Mouse (Mus musculus) midbrain, embryonic 13.5 days (tissue): ENCODE results near the gene Osgep. TPM values are rescaled to one million over a fixed set of nuclear protein-coding genes. Genes with fewer than 3 reads are reported as not detected.
A peak's percentile ranks its signal among the peaks of the same experiment; 100 is the strongest.
"Not testable (repeated sequence)": the region's sequence is repeated elsewhere in the genome, so short reads cannot be mapped to it uniquely, and the experiment has no call there.

Experiments
- ATAC-seq: fragments of 200-750 bp; cut with Nextera tagmentation; 2 replicates; pipeline ENCODE4 v1.8.0; 2017; ENCODE audit warnings: mild to moderate bottlenecking, moderate TSS enrichment, moderate library complexity
- H3K27ac ChIP-seq: fragments of 300-500 bp; sonication (generic); 2 replicates; pipeline ENCODE4 v1.5.1; 2015; ENCODE audit warnings: inconsistent platforms, mild to moderate bottlenecking, moderate library complexity
- H3K27me3 ChIP-seq: fragments of 300-500 bp; sonication (generic); 2 replicates; pipeline ENCODE4 v1.6.1; 2015; ENCODE audit warnings: mild to moderate bottlenecking, inconsistent platforms
- H3K36me3 ChIP-seq: fragments of 300-500 bp; sonication (generic); 2 replicates; pipeline ENCODE4 v1.6.1; 2015; ENCODE audit warnings: mild to moderate bottlenecking, inconsistent platforms
- H3K4me1 ChIP-seq: fragments of 300-500 bp; sonication (generic); replicated peaks from 2 replicates; pipeline ENCODE4 v1.6.1; 2015; ENCODE audit warnings: inconsistent platforms
- H3K4me2 ChIP-seq: fragments of 300-500 bp; sonication (generic); replicated peaks from 2 replicates; pipeline ENCODE4 v1.6.1; 2015; ENCODE audit warnings: moderate library complexity, mild to moderate bottlenecking, inconsistent platforms
- H3K4me3 ChIP-seq: fragments of 300-500 bp; sonication (generic); replicated peaks from 2 replicates; pipeline ENCODE4 v1.5.1; 2015; ENCODE audit warnings: mild to moderate bottlenecking, inconsistent platforms
- H3K9ac ChIP-seq: fragments of 300-500 bp; sonication (generic); replicated peaks from 2 replicates; pipeline ENCODE4 v1.6.1; 2015; ENCODE audit warnings: mild to moderate bottlenecking, inconsistent platforms
- H3K9me3 ChIP-seq: fragments of 300-500 bp; sonication (generic); 2 replicates; pipeline ENCODE4 v1.6.1; 2016; ENCODE audit warnings: mild to moderate bottlenecking, inconsistent platforms
- WGBS: fragments of 180-500 bp; shearing (Covaris S2); methylation state at CpG from one replicate; pipeline ENCODE4 v1.1.7; 2015; 5-methylcytosine and 5-hydroxymethylcytosine counted together
- polyA plus RNA-seq: library from polyadenylated mRNA; unstranded; fragments of >200 nt; fragmentation: Nextera tagmentation; extraction: Ambion mirVana; gene quantifications from 2 replicates; pipeline ENCODE4 v1.2.1, GENCODE M21; 2015

Osgep gene
- polyA plus RNA-seq, 1 experiment from 2014 or later = 127 TPM

DNA sequence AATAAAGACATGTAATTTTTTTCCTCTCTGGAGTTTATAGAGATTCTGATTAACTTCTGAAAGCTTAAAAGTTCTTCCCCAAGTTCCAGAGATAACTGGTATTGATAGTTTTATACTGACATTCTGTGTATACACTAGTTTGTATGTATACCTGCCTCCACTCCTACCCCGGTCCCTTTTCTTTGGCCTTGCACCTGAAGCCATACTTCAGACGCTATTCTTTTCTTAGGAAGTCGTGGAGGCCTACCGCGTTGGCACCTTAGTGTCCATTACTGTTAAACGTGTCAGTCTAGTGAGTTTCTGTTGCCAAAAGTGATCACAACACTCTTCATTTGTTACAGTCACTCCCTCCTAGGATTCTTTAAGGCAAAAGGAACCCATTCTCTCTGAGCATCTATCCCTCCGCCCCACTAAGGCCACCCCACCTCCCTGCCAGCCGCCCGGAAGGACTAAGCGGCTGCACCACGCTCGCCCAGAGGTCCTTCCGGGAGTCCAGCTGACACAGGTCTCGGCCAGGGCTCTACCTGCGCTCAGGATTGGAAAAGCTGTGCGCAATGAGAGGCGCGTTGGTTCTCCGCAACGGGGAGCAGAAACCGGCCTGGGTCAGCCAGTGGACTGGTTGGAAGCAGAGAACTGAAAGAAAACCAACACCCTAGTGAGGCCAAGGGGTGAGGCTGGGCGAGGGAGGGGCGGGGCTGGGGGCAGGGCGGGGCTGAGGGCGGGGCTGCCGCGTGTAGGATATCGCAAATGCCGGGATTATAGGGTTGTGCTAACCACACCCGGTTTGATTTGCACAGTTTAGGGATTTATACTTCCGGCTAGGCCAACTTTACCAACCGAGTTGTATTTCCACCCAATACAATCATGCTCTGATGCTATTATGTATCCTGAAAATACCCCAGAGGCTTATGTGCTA is 54.5 kb downstream of the Osgep start, which contains the start of gene Tep1:
Tep1 (minus strand) TSS at position 672 of the 916 bp plus-strand sequence.
- H3K4me2 ChIP-seq = peak within 1 kb of the TSS; percentile 60
- no peaks in the 10 kb centered on the region for H3K27me3 ChIP-seq
- 7% methylated on average over 32 of the region's 32 CpGs for WGBS
- no peaks in the 10 kb centered on the region for H3K36me3 ChIP-seq
- peak within 1 kb of the TSS; percentile 54 for H3K9ac ChIP-seq
- no peaks in the 10 kb centered on the region for H3K9me3 ChIP-seq
- H3K4me3 ChIP-seq = peak within 1 kb of the TSS; percentile 45
- peaks cover 10% of the 10 kb centered on the region; the same call in 1 of the 2 replicates for H3K4me1 ChIP-seq
- ATAC-seq = peak; percentile 91
- H3K27ac ChIP-seq = no peak within 1 kb of the TSS

DNA sequence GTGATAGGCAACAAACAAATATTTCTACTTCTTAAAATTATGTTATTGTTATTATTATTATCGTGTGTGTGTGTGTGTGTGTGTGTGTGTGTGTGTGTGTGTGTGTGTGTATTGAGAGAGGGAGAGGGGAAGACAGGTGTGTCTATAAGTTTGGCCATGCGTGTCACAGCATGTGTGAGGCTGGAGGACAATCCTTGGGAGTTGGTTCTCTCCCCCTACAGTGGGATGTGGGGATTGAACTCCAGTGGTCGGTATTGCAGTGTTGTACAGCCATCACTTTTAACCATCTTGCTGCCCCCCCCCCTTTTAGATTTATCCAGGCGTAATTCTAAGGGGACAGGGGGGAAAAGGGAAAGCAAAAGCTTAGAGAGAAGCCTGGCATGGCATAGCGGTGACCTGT is 56.0 kb downstream of the Osgep start:
- WGBS = 91% methylated on average over 5 of the region's 5 CpGs
- Histone ChIP-seq H3K9me3 (no peaks in the 10 kb centered on the region), H3K36me3 (no peaks in the 10 kb centered on the region), H3K4me1 (peaks cover 10% of the 10 kb centered on the region; the same call in 1 of the 2 replicates), H3K4me3 (no peak overlapping the region), H3K9ac (no peak overlapping the region), H3K27ac (no peak overlapping the region), H3K4me2 (no peak overlapping the region), H3K27me3 (no peaks in the 10 kb centered on the region)
- no peak for ATAC-seq

DNA sequence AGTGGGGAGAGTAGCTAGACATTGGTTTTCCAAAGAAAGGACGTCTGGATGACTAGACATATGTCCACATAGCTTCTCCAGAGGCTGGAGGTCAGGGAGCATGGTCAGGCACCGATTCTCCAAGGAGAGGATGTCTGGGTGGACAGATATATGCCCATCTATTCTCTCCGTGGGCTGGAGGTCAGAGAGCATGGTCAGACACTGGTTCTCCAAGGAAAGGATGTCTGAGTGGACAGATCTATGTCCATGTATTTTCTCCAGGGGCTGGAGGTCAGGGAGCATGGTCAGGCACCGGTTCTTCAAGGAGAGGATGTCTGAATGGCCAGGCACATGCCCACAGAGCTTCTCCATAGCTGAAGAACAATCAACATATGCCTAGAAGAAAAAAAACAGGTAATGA is 56.5 kb downstream of the Osgep start:
- no peak overlapping the region for H3K4me3 ChIP-seq
- WGBS = 76% methylated on average over 4 of the region's 4 CpGs
- H3K27me3 ChIP-seq = no peaks in the 10 kb centered on the region
- ATAC-seq = no peak
- no peak overlapping the region for H3K4me2 ChIP-seq
- no peak overlapping the region for H3K27ac ChIP-seq
- H3K9me3 ChIP-seq = no peaks in the 10 kb centered on the region
- no peak overlapping the region for H3K9ac ChIP-seq
- H3K4me1 ChIP-seq = peaks cover 10% of the 10 kb centered on the region; the same call in 1 of the 2 replicates
- no peaks in the 10 kb centered on the region for H3K36me3 ChIP-seq

GRCm38 (mm10) chr14:50866966-50867365 is 57.7 kb downstream of the Osgep start:
- Histone ChIP-seq H3K9ac (no peak overlapping the region), H3K4me1 (peaks cover 10% of the 10 kb centered on the region; the same call in 1 of the 2 replicates), H3K9me3 (no peaks in the 10 kb centered on the region), H3K36me3 (peaks cover 4% of the 10 kb centered on the region; the same call in 1 of the 2 replicates), H3K4me3 (no peak overlapping the region), H3K4me2 (no peak overlapping the region), H3K27me3 (no peaks in the 10 kb centered on the region), H3K27ac (no peak overlapping the region)
- ATAC-seq = no peak
- WGBS = 100% methylated on average over 3 of the region's 3 CpGs

DNA sequence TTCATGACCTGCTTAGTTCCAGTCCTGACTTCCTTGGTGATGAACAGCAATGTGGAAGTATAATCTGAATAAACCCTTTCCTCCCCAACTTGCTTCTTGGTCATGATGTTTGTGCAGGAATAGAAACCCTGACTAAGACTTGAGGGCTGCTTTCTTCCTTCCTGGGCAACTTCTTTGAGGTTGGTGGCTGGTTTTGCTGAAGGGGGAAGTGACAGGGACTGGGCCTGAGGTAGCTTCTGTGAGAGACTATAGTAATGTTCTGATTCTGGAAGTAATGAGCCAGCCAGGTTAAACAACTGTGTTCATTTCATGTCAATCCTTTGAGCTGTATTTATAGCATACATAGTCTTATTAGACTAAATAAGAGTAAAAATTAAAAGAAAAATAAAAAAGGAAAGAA is 59.7 kb downstream of the Osgep start:
- H3K27me3 ChIP-seq, H3K27ac ChIP-seq, H3K9me3 ChIP-seq, H3K4me1 ChIP-seq, H3K9ac ChIP-seq, ATAC-seq, H3K36me3 ChIP-seq, H3K4me2 ChIP-seq, H3K4me3 ChIP-seq: not testable (repeated sequence)

DNA sequence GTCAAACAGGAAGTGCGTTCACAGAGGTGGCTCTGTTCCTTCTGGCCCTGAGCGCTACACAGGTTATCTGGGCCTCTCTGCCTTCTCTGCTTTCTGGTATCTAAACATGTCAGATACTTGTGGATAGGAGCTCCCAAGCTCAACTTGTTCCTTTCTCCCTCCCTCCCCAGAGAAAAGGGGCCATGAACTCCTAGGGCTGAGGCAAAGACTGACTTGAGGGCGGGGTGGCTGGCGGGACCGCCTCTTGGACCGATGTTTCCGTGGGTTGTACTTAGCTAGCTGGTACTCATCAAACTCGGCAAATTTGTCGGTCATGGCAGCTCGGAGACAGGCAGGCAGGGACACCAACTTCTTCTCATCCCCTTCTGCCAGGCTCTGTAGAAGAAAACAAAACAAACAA is 62.1 kb downstream of the Osgep start:
- H3K4me2 ChIP-seq = no peak overlapping the region
- no peak overlapping the region for H3K27ac ChIP-seq
- no peak for ATAC-seq
- no peak overlapping the region for H3K9ac ChIP-seq
- H3K4me3 ChIP-seq = no peak overlapping the region
- H3K36me3 ChIP-seq = peaks cover 4% of the 10 kb centered on the region; the same call in 1 of the 2 replicates
- 93% methylated on average over 10 of the region's 10 CpGs for WGBS
- no peaks in the 10 kb centered on the region for H3K9me3 ChIP-seq
- H3K4me1 ChIP-seq = no peaks in the 10 kb centered on the region
- H3K27me3 ChIP-seq = no peaks in the 10 kb centered on the region

Other genes with a start within 250 kb of the Osgep start
- not detected in 2 replicates for gene Olfr747, start 231.7 kb downstream of the Osgep start, polyA plus RNA-seq
- gene Olfr748, start 217.5 kb downstream of the Osgep start, polyA plus RNA-seq = not detected in 2 replicates
- gene Olfr749, start 179.8 kb downstream of the Osgep start, polyA plus RNA-seq = not detected in 2 replicates
- 130 and 136 TPM in 2 replicates for gene Ttc5, start 139.4 kb downstream of the Osgep start, polyA plus RNA-seq
- 0.11 TPM in 1 of 2 replicates, not detected in the other for gene Ccnb1ip1, start 117.2 kb downstream of the Osgep start, polyA plus RNA-seq
- gene Parp2, start 117.1 kb downstream of the Osgep start, polyA plus RNA-seq = 48.4 and 50.6 TPM in 2 replicates
- 2.7 and 4.5 TPM in 2 replicates for gene Tep1, start 54.3 kb downstream of the Osgep start, polyA plus RNA-seq
- 0.52 and 0.65 TPM in 2 replicates for gene Klhl33, start 27.4 kb downstream of the Osgep start, polyA plus RNA-seq
- gene Apex1, start 75 bp upstream of the Osgep start, polyA plus RNA-seq = 279 and 280 TPM in 2 replicates
- 78.9 and 85.3 TPM in 2 replicates for gene Pip4p1, start 6.0 kb upstream of the Osgep start, polyA plus RNA-seq
- gene Pnp, start 6.2 kb upstream of the Osgep start, polyA plus RNA-seq = 29.1 and 31.1 TPM in 2 replicates
- not detected in 2 replicates for gene Gm49342, start 19.6 kb upstream of the Osgep start, polyA plus RNA-seq
- 0.23 and 0.55 TPM in 2 replicates for gene Pnp2, start 31.1 kb upstream of the Osgep start, polyA plus RNA-seq
- not detected in 2 replicates for gene Rnase10, start 82.9 kb upstream of the Osgep start, polyA plus RNA-seq
- gene Rnase9, start 117.0 kb upstream of the Osgep start, polyA plus RNA-seq = not detected in 2 replicates
- not detected in 2 replicates for gene Rnase11, start 125.3 kb upstream of the Osgep start, polyA plus RNA-seq
- not detected in 2 replicates for gene Rnase12, start 132.8 kb upstream of the Osgep start, polyA plus RNA-seq
- 0.03 TPM in 1 of 2 replicates, not detected in the other for gene Olfr750, start 149.5 kb upstream of the Osgep start, polyA plus RNA-seq
- 7.4 and 10.6 TPM in 2 replicates for gene Rnase4, start 166.2 kb upstream of the Osgep start, polyA plus RNA-seq
- 2.2 and 2.6 TPM in 2 replicates for gene Ang, start 166.3 kb upstream of the Osgep start, polyA plus RNA-seq
- gene Eddm3b, start 189.5 kb upstream of the Osgep start, polyA plus RNA-seq = not detected in 2 replicates
- 0.30 and 0.41 TPM in 2 replicates for gene Rnase6, start 199.0 kb upstream of the Osgep start, polyA plus RNA-seq
- not detected in 2 replicates for gene Rnase1, start 221.9 kb upstream of the Osgep start, polyA plus RNA-seq
- gene Rnase2b, start 237.4 kb upstream of the Osgep start, polyA plus RNA-seq = not detected in 2 replicates